Mouse (Mus musculus): ENCODE measurements around the gene Smg9. TPM values are rescaled to one million over a fixed set of nuclear protein-coding genes. Genes with fewer than 3 reads are reported as not detected.

Gene Smg9
- total and polyA plus RNA-seq, 2 experiments from 2014 or later: 27.4 to 52.3 TPM

DNA sequence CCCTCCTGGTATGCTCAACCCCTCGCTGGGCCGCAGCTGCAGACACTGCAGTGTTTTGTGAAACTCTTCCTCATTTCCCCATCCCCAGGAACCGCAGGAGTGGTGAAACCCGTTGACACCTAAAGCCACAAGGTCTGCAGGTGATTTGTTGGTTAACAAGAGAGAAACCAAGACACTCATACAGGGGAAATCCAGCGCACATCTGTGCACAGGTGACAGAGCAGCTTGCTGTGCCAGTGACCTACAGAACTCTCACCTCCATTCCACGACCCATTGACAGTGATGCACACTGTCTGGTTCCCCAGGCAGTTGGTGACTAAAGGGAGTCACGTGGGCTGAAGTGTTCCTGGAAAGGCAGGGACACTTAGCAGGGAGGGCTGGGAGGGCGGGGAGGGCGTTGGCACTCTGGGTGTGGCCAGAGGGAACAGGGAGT, 51.2 kb downstream of the Smg9 start:
- WGBS: 62% methylated on average over 9 of the region's 9 CpGs
- ATAC-seq (no peak), DNase-seq (ENCODE audit: low spot score) (no peak)
- H3K27me3 ChIP-seq (ENCODE audit: insufficient read depth, low read length): no peaks in the 10 kb centered on the region
- no peak overlapping the region for H3K4me2 ChIP-seq (ENCODE audit: low read depth, low read length)
- no peak for TF ChIP-seq CTCF (IDR thresholded peaks at IDR 0.05; ENCODE audit: low read depth)
- no peak overlapping the region for H3K9ac ChIP-seq (replicated peaks; ENCODE audit: low read length)
- no peak overlapping the region for H3K4me3 ChIP-seq (ENCODE audit: low read length)
- H3K36me3 ChIP-seq (ENCODE audit: insufficient read depth, low read length): no peaks in the 10 kb centered on the region
- no peak overlapping the region for H3K27ac ChIP-seq
- no peaks in the 10 kb centered on the region for H3K4me1 ChIP-seq (ENCODE audit: insufficient read depth, low read length)
- H3K9me3 ChIP-seq (ENCODE audit: low read length): no peaks in the 10 kb centered on the region

DNA sequence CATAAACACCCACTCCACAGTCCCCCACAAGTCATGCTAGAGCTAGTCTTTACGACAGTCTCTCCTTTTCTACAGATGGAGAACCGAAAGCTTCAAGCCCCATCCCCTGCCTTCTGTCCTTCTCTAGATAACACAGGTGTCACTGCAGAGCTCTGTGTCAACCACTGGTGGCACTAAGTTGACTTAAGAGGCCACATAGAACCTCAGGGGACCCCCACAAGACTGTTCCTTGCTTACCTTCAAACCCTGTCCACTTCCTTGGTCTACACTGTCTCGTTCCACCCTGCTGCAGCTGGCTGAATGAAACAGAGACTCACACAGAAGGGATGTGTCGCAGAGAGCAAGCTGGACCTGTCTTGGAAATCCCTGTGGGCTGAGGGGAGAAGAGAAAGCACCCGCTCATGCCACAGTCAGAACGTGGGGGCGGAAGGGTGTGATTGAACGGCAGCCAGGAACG, 52.5 kb downstream of the Smg9 start, which contains the start of gene Irgc1:
Irgc1 (minus strand) TSS at position 443 of the 457 bp plus-strand sequence.
- Histone ChIP-seq H3K9ac (replicated peaks; ENCODE audit: low read length) (no peak within 1 kb of the TSS), H3K9me3 (ENCODE audit: low read length) (no peaks in the 10 kb centered on the region), H3K4me1 (ENCODE audit: insufficient read depth, low read length) (no peaks in the 10 kb centered on the region), H3K27me3 (ENCODE audit: insufficient read depth, low read length) (no peaks in the 10 kb centered on the region), H3K27ac (no peak within 1 kb of the TSS), H3K36me3 (ENCODE audit: insufficient read depth, low read length) (no peaks in the 10 kb centered on the region), H3K4me2 (ENCODE audit: low read depth, low read length) (no peak within 1 kb of the TSS), H3K4me3 (ENCODE audit: low read length) (no peak within 1 kb of the TSS)
- DNase-seq (ENCODE audit: low spot score) (no peak), ATAC-seq (no peak)
- TF ChIP-seq CTCF (IDR thresholded peaks at IDR 0.05; ENCODE audit: low read depth): no peak
- WGBS: 83% methylated on average over 9 of the region's 9 CpGs

DNA sequence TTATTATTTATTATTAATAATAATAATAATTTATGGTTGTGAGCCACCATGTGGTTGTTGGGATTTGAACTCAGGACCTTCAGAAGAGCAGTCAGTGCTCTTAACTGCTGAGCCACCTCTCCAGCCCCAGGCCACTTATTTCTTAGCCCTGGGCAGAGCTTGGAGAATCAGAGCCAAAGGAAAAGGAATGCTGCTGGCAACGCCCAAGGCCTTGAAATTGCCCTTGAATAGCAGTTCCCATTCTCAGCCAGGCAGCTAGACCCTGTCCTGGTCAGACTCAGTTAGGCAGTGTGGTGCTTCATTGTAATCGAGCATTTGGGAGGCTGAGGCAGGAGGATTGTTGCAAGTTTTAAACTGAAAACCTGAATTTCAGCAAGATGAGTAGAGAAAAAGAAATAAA, 54.8 kb downstream of the Smg9 start:
- H3K9me3 ChIP-seq (ENCODE audit: low read length): no peaks in the 10 kb centered on the region
- H3K4me2 ChIP-seq (ENCODE audit: low read depth, low read length): no peak overlapping the region
- no peaks in the 10 kb centered on the region for H3K4me1 ChIP-seq (ENCODE audit: insufficient read depth, low read length)
- no peak for TF ChIP-seq CTCF (IDR thresholded peaks at IDR 0.05; ENCODE audit: low read depth)
- ATAC-seq (no peak), DNase-seq (ENCODE audit: low spot score) (no peak)
- no peaks in the 10 kb centered on the region for H3K27me3 ChIP-seq (ENCODE audit: insufficient read depth, low read length)
- no peak overlapping the region for H3K27ac ChIP-seq
- no peak overlapping the region for H3K9ac ChIP-seq (replicated peaks; ENCODE audit: low read length)
- H3K4me3 ChIP-seq (ENCODE audit: low read length): no peak overlapping the region
- H3K36me3 ChIP-seq (ENCODE audit: insufficient read depth, low read length): no peaks in the 10 kb centered on the region
- 67% methylated on average over 2 of the region's 2 CpGs for WGBS

DNA sequence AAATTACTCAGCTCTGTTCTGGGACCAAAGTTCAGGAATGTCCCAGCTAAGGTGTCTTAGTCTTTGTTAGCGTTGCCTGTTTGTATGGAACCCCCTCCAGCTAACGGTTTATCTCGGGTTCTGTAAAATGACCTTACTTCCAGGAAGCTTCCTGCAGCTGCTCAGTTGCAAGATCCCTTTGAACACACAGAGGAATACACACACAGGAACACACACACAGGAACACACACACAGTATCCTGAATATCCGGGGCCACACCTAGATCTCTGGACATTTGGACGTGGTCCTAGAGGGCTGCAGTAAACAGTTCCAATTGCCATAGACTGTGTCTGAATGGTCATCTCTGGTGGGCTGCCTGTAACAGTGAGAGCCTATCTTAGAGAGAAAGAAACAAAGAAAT, 56.3 kb downstream of the Smg9 start:
- Histone ChIP-seq H3K27ac (no peak overlapping the region), H3K4me2 (ENCODE audit: low read depth, low read length) (no peak overlapping the region), H3K4me1 (ENCODE audit: insufficient read depth, low read length) (no peaks in the 10 kb centered on the region), H3K9ac (replicated peaks; ENCODE audit: low read length) (no peak overlapping the region), H3K9me3 (ENCODE audit: low read length) (no peaks in the 10 kb centered on the region), H3K36me3 (ENCODE audit: insufficient read depth, low read length) (no peaks in the 10 kb centered on the region), H3K27me3 (ENCODE audit: insufficient read depth, low read length) (no peaks in the 10 kb centered on the region), H3K4me3 (ENCODE audit: low read length) (no peak overlapping the region)
- WGBS: 76% methylated on average over 5 of the region's 5 CpGs
- DNase-seq (ENCODE audit: low spot score) (no peak), ATAC-seq (no peak)
- no peak for TF ChIP-seq CTCF (IDR thresholded peaks at IDR 0.05; ENCODE audit: low read depth)

DNA sequence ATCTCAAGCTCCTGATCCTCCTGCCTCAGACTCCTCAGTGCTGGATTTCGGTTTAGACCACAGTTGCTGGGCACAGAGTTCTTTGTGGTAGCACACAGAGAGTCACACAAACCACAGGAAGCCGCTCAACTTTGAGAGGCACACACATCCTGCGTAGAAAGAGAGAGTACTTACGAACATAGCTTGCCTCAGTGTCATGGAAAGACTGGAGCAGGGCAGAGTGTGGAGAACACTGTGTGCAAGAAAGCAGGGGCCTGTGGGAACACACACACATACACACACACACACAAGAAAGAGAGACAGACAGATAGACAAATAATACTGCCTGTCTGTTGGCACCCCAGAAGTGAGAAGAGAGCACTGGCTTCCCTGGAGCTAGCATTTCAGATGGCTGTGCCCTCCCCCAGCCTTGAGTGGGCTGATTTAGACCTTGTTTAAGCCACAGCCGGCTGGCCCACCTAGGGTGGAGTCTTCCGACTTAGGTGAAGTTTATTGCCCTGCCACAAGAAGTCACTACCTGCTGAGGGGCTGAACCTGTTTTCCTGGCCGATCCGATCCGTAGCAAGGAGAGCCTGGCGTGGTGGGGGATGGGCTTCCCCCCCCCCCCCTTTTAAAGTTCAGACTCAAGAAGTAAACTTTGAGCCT, 58.4 kb downstream of the Smg9 start:
- DNase-seq (ENCODE audit: low spot score): no peak
- no peaks in the 10 kb centered on the region for H3K36me3 ChIP-seq (ENCODE audit: insufficient read depth, low read length)
- H3K9me3 ChIP-seq (ENCODE audit: low read length): no peaks in the 10 kb centered on the region
- H3K9ac ChIP-seq (replicated peaks; ENCODE audit: low read length): no peak overlapping the region
- WGBS: 61% methylated on average over 10 of the region's 10 CpGs
- H3K27ac ChIP-seq: no peak overlapping the region
- no peak for ATAC-seq
- no peaks in the 10 kb centered on the region for H3K27me3 ChIP-seq (ENCODE audit: insufficient read depth, low read length)
- no peak overlapping the region for H3K4me2 ChIP-seq (ENCODE audit: low read depth, low read length)
- H3K4me3 ChIP-seq (ENCODE audit: low read length): no peak overlapping the region
- no peak for TF ChIP-seq CTCF (IDR thresholded peaks at IDR 0.05; ENCODE audit: low read depth)
- H3K4me1 ChIP-seq (ENCODE audit: insufficient read depth, low read length): peaks cover 3% of the 10 kb centered on the region; the same call in 1 of the 2 replicates

DNA sequence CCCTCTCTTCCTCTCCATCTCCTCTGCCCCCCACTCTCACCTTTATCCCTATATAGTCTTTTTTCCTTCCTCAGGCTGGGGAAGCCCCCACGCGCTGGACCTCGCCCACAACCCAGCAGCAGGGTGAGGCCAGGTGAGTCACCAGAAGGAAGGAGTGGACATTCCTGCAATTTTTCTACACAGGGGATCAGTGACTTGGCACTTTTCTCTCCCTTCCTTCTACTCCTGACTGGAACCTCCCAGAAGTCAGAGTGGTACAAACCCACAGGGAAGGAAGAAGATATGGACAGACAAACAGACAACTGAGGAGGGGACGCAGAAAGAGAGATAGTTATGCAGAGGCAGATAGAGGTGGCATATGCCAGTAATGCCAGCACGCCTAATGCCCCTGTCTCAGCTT, 60.0 kb downstream of the Smg9 start:
- WGBS: 83% methylated on average over 5 of the region's 5 CpGs
- no peaks in the 10 kb centered on the region for H3K27me3 ChIP-seq (ENCODE audit: insufficient read depth, low read length)
- no peak for DNase-seq (ENCODE audit: low spot score)

DNA sequence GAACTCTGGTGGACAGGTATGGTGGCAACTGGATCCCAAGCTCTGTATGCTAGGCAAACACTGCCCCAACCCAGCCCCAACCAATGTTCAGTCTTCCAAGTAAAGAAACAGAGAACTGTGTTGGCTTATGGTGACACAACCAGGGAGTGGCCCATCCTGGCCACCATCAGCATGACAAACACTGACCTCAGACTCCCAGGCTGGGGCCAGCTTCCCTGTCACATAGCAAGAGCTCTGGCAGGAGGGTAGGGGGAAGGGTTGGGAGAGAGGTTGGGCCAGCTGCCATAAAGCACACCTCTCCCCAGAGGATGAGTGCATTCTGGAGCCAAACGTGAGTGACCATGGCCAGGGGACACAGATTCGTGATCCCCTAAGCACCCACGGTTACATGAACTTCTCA, 60.4 kb downstream of the Smg9 start:
- no peak overlapping the region for H3K4me3 ChIP-seq (ENCODE audit: low read length)
- no peaks in the 10 kb centered on the region for H3K27me3 ChIP-seq (ENCODE audit: insufficient read depth, low read length)
- no peaks in the 10 kb centered on the region for H3K9me3 ChIP-seq (ENCODE audit: low read length)
- H3K4me1 ChIP-seq (ENCODE audit: insufficient read depth, low read length): peaks cover 3% of the 10 kb centered on the region; the same call in 1 of the 2 replicates
- no peak for TF ChIP-seq CTCF (IDR thresholded peaks at IDR 0.05; ENCODE audit: low read depth)
- H3K4me2 ChIP-seq (ENCODE audit: low read depth, low read length): no peak overlapping the region
- H3K27ac ChIP-seq: no peak overlapping the region
- ATAC-seq (no peak), DNase-seq (ENCODE audit: low spot score) (no peak)
- no peak overlapping the region for H3K9ac ChIP-seq (replicated peaks; ENCODE audit: low read length)
- 43% methylated on average over 3 of the region's 3 CpGs for WGBS
- H3K36me3 ChIP-seq (ENCODE audit: insufficient read depth, low read length): no peaks in the 10 kb centered on the region

More for the DNA sequence above, 60.0 kb downstream of the Smg9 start:
- ATAC-seq: no peak
- no peak overlapping the region for H3K27ac ChIP-seq
- no peak overlapping the region for H3K9ac ChIP-seq (replicated peaks; ENCODE audit: low read length)
- no peak for TF ChIP-seq CTCF (IDR thresholded peaks at IDR 0.05; ENCODE audit: low read depth)
- H3K9me3 ChIP-seq (ENCODE audit: low read length): no peaks in the 10 kb centered on the region
- H3K4me1 ChIP-seq (ENCODE audit: insufficient read depth, low read length): peaks cover 3% of the 10 kb centered on the region; the same call in 1 of the 2 replicates
- H3K4me2 ChIP-seq (ENCODE audit: low read depth, low read length): no peak overlapping the region
- H3K4me3 ChIP-seq (ENCODE audit: low read length): no peak overlapping the region
- no peaks in the 10 kb centered on the region for H3K36me3 ChIP-seq (ENCODE audit: insufficient read depth, low read length)

Measured in hindbrain, postnatal 0 days (tissue).